Mouse (Mus musculus) stomach, embryonic 15.5 days (tissue): ENCODE results near the gene Vmn1r2. TPM values are rescaled to one million over a fixed set of nuclear protein-coding genes. Genes with fewer than 3 reads are reported as not detected.
"Not testable (repeated sequence)": the region's sequence is repeated elsewhere in the genome, so short reads cannot be mapped to it uniquely, and the experiment has no call there.

Experiments used
- ATAC-seq: fragments of 200-750 bp; cut with Nextera tagmentation; 2 replicates; pipeline ENCODE4 v1.8.0; 2017; ENCODE audit warnings: low read depth, moderate number of reproducible peaks, moderate TSS enrichment; ENCODE audit not compliant: insufficient read depth, low FRiP score
- H3K27ac ChIP-seq: fragments of 300-500 bp; sonication (generic); 2 replicates; pipeline ENCODE4 v1.5.1; 2015; ENCODE audit warnings: mild to moderate bottlenecking, inconsistent platforms
- H3K27me3 ChIP-seq: fragments of 300-500 bp; sonication (generic); replicated peaks from 2 replicates; pipeline ENCODE4 v1.6.1; 2015; ENCODE audit warnings: inconsistent platforms
- H3K36me3 ChIP-seq: fragments of 300-500 bp; sonication (generic); 2 replicates; pipeline ENCODE4 v1.6.1; 2015; ENCODE audit warnings: inconsistent platforms
- H3K4me1 ChIP-seq: fragments of 300-500 bp; sonication (generic); 2 replicates; pipeline ENCODE4 v1.6.1; 2015; ENCODE audit warnings: inconsistent platforms
- H3K4me2 ChIP-seq: fragments of 300-500 bp; sonication (generic); 2 replicates; pipeline ENCODE4 v1.6.1; 2015; ENCODE audit warnings: mild to moderate bottlenecking, inconsistent platforms
- H3K4me3 ChIP-seq: fragments of 300-500 bp; sonication (generic); replicated peaks from 2 replicates; pipeline ENCODE4 v1.5.1; 2015; ENCODE audit warnings: inconsistent platforms
- H3K9ac ChIP-seq: fragments of 300-500 bp; sonication (generic); 2 replicates; pipeline ENCODE4 v1.6.1; 2015; ENCODE audit warnings: inconsistent platforms
- H3K9me3 ChIP-seq: fragments of 300-500 bp; sonication (generic); 2 replicates; pipeline ENCODE4 v1.6.1; 2016; ENCODE audit warnings: inconsistent platforms
- WGBS: fragments of 180-500 bp; shearing (Covaris S2); methylation state at CpG from one replicate; pipeline ENCODE4 v1.1.7; 2015; 5-methylcytosine and 5-hydroxymethylcytosine counted together
- polyA plus RNA-seq: library from polyadenylated mRNA; unstranded; fragments of >200 nt; fragmentation: Nextera tagmentation; extraction: Ambion mirVana; gene quantifications from 2 replicates; pipeline ENCODE4 v1.2.1, GENCODE M21; 2015

Gene Vmn1r2
- polyA plus RNA-seq, result not detected in 2 replicates

- ATAC-seq, H3K4me1 ChIP-seq, H3K27ac ChIP-seq, H3K9me3 ChIP-seq, H3K4me3 ChIP-seq, H3K27me3 ChIP-seq, H3K4me2 ChIP-seq, H3K9ac ChIP-seq, H3K36me3 ChIP-seq: not testable (repeated sequence)
- no CpG with 5 or more reads among the region's 1 CpGs for WGBS
Measured at GRCm38 (mm10) chr4:3167020-3167419, at the start of gene Vmn1r2. Gene Vmn1r2, plus strand, starts transcription at chr4:3167320.

GRCm38 (mm10) chr4:3147926-3148325 is 19.2 kb upstream of the Vmn1r2 start:
- H3K36me3 ChIP-seq, H3K27ac ChIP-seq, H3K4me2 ChIP-seq, H3K4me1 ChIP-seq, H3K9ac ChIP-seq, H3K9me3 ChIP-seq, ATAC-seq, H3K27me3 ChIP-seq, H3K4me3 ChIP-seq: not testable (repeated sequence)
- WGBS, result 0% methylated on average over 1 of the region's 3 CpGs

DNA sequence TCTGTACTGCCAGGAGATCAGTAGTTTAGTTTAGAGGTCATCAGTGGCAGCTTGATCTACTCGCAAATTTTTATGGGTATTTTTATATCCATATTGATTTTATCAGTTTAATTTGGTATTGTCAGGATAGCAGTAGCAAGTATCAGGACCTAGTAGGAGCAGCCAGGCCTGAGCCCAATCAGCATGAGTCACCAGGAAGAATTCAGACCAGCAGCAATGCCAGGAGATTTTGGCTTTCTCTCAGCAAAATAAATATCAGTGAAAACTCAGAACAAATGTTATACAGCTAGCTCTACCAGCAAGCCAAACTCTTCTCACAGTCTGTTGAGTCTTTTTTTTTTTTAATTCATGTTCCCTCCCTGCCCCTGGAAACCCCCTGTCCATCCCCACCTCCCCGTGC is 13.8 kb upstream of the Vmn1r2 start:
- not testable (repeated sequence) for H3K36me3 ChIP-seq, ATAC-seq, H3K4me2 ChIP-seq, H3K27ac ChIP-seq, H3K4me1 ChIP-seq, H3K4me3 ChIP-seq, H3K27me3 ChIP-seq, H3K9ac ChIP-seq, H3K9me3 ChIP-seq
- WGBS, result 71% methylated on average over 2 of the region's 2 CpGs

- H3K4me3 ChIP-seq, H3K27ac ChIP-seq, H3K4me1 ChIP-seq, H3K36me3 ChIP-seq, H3K9me3 ChIP-seq, ATAC-seq, H3K9ac ChIP-seq, H3K27me3 ChIP-seq, H3K4me2 ChIP-seq: not testable (repeated sequence)
Measured at GRCm38 (mm10) chr4:3164429-3164828, 2.7 kb upstream of the Vmn1r2 start.

GRCm38 (mm10) chr4:3165046-3165445 is 2.1 kb upstream of the Vmn1r2 start:
- Histone ChIP-seq H3K27me3 (no peaks in the 10 kb centered on the region), H3K4me1 (no peaks in the 10 kb centered on the region), H3K9ac (no peak overlapping the region), H3K36me3 (no peaks in the 10 kb centered on the region), H3K27ac (no peak overlapping the region), H3K9me3 (no peaks in the 10 kb centered on the region), H3K4me2 (no peak overlapping the region), H3K4me3 (no peak overlapping the region)
- WGBS, result 88% methylated on average over 4 of the region's 4 CpGs
- ATAC-seq, result no peak

DNA sequence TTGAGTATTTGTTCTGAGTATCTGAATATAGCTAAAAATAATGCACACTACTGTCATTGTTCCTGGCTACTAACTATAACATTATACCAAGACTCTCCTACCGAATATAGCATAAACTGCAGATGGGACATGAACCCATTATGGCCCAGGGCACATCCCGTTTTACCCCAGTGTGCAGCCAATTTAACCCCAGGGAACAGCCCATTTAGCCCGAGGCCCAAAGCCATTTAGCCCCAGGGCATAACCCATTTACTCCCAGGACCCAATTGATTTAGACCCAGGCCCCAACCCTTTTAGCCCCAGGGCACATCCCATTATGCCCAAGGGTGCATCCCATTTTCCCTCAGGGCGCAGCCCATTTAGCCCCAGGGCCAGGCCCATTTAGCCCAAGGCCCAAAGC is 7.5 kb downstream of the Vmn1r2 start:
- 78% methylated on average over 4 of the region's 4 CpGs for WGBS
- not testable (repeated sequence) for H3K36me3 ChIP-seq, ATAC-seq, H3K9ac ChIP-seq, H3K9me3 ChIP-seq, H3K27ac ChIP-seq, H3K4me1 ChIP-seq, H3K27me3 ChIP-seq, H3K4me2 ChIP-seq, H3K4me3 ChIP-seq

DNA sequence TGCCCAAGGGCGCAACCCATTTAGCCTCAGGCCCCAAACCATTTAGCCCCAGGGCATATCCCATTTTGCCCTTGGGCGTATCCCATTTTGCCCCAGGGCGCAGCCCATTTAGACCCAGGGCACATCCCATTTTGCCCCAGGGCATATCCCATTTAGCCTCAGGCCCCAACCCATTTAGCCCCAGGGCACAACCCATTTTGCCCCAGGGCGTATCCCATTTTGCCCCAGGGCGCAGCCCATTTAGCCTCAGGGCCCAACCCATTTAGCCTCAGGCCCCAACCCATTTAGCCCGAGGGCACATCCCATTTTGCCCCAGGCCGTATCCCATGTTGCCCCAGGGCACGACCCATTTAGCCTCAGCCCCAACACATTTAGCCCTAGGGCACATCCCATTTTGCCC is 8.6 kb downstream of the Vmn1r2 start:
- not testable (repeated sequence) for ATAC-seq, H3K27ac ChIP-seq, H3K9me3 ChIP-seq, H3K9ac ChIP-seq, H3K27me3 ChIP-seq, H3K4me2 ChIP-seq, H3K36me3 ChIP-seq, H3K4me1 ChIP-seq, H3K4me3 ChIP-seq
- 85% methylated on average over 7 of the region's 8 CpGs for whole genome bisulfite sequencing

- not testable (repeated sequence) for H3K27ac ChIP-seq, ATAC-seq, H3K4me1 ChIP-seq, H3K36me3 ChIP-seq, H3K9ac ChIP-seq, H3K4me2 ChIP-seq, H3K9me3 ChIP-seq, H3K4me3 ChIP-seq, H3K27me3 ChIP-seq
- 86% methylated on average over 6 of the region's 6 CpGs for WGBS
Measured at GRCm38 (mm10) chr4:3176195-3176594, 9.1 kb downstream of the Vmn1r2 start.

GRCm38 (mm10) chr4:3176746-3177490 is 9.8 kb downstream of the Vmn1r2 start:
- H3K9ac ChIP-seq, H3K36me3 ChIP-seq, ATAC-seq, H3K27ac ChIP-seq, H3K4me1 ChIP-seq, H3K9me3 ChIP-seq, H3K27me3 ChIP-seq, H3K4me3 ChIP-seq, H3K4me2 ChIP-seq: not testable (repeated sequence)
- WGBS, result 84% methylated on average over 10 of the region's 10 CpGs

DNA sequence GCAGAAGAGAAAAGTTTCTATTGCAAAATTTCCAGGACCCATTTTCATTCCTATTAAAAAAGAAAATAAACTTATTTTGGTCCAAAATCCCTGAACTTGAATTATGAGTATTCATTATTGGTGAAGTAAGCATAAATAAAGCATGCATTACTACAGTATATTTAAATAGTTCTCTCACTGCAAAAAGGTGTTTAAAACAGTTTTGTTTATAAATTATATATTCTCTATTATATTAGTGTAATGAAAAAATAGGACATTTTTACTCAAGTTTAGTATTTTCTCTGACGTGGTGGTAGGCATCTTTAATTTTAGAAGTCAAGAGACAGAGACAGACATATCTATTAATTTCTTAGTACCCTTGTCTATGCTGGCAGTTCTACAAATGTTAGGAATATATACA is 18.1 kb downstream of the Vmn1r2 start, which contains the start of gene Vmn1r3:
Vmn1r3 (minus strand) TSS at position 101 of the 400 bp plus-strand sequence.
- H3K9ac ChIP-seq, ATAC-seq, H3K4me1 ChIP-seq, H3K27ac ChIP-seq, H3K4me3 ChIP-seq, H3K36me3 ChIP-seq, H3K4me2 ChIP-seq, H3K9me3 ChIP-seq, H3K27me3 ChIP-seq: not testable (repeated sequence)
- WGBS, result 84% methylated on average over 1 of the region's 1 CpGs

DNA sequence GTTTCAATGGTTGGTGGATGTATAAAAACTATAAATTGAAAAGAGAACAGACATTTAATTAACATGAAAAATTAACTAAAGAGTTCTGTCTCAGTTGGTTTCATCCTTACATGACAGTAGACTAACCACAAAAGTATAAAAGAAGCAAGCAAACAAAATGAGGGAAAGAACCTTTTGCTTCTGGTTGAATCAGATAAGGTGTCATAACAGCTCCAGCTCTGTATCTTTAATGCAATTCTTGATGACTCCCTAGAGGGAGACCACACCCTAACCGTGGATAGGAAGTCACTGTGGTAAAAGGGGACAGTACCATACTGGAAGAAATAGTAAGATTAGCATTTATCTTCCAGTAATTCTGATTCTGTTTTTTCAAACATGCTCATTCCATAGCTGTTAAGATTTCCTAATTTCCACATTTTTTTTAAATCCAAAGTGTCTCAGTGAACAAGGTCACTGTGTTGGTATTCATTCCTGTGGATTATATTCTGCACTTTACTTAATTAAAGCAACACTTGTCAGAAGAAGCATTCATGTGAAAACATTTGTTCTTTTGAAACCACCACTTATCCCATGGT is 42.6 kb downstream of the Vmn1r2 start:
- H3K9ac ChIP-seq, H3K4me1 ChIP-seq, H3K27me3 ChIP-seq, H3K4me3 ChIP-seq, H3K36me3 ChIP-seq, ATAC-seq, H3K4me2 ChIP-seq, H3K27ac ChIP-seq, H3K9me3 ChIP-seq: not testable (repeated sequence)
- 52% methylated on average over 1 of the region's 1 CpGs for WGBS

DNA sequence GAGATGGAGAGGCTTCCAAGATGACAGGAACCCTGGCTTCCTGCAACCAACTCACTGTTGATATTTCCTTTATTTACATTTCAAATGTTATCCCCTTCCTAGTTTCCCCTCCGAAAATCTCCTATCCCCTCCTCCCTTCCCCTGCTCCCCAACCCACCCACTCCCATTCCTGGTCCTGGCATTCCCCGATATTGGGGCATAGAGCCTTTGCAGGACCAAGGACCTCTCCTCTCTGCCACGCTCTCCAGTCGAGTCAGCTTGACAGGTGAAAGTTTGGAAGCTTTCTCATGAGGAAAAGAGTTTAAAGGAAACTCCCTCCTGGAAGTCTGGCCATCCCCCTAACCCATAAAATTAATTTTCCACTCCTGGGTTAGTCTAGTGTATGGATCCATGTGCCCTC is 46.2 kb downstream of the Vmn1r2 start:
- not testable (repeated sequence) for ATAC-seq, H3K4me2 ChIP-seq, H3K4me1 ChIP-seq, H3K9me3 ChIP-seq, H3K4me3 ChIP-seq, H3K9ac ChIP-seq, H3K27ac ChIP-seq, H3K36me3 ChIP-seq, H3K27me3 ChIP-seq
- 50% methylated on average over 4 of the region's 4 CpGs for WGBS

GRCm38 (mm10) chr4:3216382-3216781 is 49.3 kb downstream of the Vmn1r2 start:
- not testable (repeated sequence) for H3K4me3 ChIP-seq, H3K9ac ChIP-seq, H3K9me3 ChIP-seq, H3K27ac ChIP-seq, ATAC-seq, H3K4me1 ChIP-seq, H3K36me3 ChIP-seq, H3K4me2 ChIP-seq, H3K27me3 ChIP-seq
- 63% methylated on average over 2 of the region's 2 CpGs for WGBS
